Mouse (Mus musculus): ENCODE data around the gene Ppef2. TPM values are rescaled to one million over a fixed set of nuclear protein-coding genes. Genes with fewer than 3 reads are reported as not detected.

Gene Ppef2
- polyA plus RNA-seq, 1 experiment: 1.8 TPM

DNA sequence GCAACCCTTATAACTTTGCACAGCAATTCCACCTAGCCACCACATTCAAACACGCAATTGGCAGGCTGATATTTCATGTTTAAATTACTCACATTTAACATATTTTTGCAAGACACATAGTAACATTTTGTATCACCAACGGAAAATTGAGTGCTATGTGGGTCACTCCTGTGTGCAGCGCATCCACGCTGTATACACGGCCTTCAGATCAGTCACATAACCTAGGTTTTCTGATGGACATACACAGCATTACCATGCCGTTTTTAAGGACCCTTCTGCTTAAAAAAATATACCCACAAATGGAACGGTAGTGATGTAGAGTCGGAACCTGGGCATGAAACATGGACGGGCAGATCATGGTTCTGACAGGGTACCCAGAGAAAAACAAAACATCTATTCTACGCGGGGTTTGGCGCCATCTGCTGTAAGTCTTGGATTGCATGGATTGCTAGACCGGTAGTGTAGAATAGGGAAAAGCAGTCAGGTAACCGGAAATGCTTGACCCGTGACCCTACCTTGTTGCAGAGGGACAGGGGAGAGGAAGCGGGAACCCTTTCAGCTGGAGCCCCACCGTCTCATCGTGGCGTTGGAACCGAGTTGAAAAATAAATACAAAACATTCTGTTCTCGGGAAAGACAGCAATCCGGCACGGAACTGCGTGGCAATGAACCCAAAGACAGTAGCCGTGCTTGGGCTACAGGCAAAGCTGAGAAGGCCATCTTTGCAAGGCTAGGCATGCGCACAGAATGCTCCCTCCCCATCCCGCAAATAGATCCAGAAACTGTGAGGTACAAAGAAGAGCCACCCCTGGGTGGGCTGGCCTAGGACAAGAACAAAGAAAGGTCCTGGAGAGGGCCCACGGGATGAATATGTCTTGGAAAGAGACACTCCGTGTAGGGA is 16.5 kb downstream of the Ppef2 start:
- DNase-seq (ENCODE audit: extremely low spot score in 1 of 2, low spot score in 1 of 2): peak; percentile 60 to 90

DNA sequence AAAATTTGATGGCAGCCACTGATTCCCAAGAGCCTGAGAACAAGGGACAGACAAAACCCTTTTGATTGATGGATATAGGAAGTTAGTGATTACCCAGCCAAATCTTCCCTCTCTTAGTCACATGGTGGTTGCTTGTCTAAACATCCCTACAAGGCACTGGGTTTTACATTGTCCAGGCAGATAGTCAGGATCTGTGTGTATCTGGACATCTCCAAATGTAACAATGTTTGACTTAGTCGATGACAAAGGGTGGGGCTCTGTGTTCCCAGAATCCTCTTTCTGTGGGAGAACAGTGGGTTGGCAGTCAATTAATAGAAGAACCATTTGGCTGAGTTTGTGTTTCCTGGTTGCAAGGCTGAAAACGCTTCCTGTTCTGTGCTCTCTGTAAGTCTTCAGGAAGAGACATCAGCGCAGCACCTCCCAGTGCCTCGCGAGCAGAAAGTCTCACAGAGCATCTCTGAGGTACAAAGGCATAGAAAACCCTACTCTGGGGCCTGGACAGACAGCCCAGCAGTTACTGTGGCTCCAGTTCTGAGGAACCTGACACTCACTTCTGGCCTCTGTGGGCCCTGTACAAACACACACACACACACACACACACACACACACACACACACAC is 21.0 kb downstream of the Ppef2 start:
- no peak for DNase-seq (ENCODE audit: extremely low spot score in 1 of 2, low spot score in 1 of 2)

DNA sequence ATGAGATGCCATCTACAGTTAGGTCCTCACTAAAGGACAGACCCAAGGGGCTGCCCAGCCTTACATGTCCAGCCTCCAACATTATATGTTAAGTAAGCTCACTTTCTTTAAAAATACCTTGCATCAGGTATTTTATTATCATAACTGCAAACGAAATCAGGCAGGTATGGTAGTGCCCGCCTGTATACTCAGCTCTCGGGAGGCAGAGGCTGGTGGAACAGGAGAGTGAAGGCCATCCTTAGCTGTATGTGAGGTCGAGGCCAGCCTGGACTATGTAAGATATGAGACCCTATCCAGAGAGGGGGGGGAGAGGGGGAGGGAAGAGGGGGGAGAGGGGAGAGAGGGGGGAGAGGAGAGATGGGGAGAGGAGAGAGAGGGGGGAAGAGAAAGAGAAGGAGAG is 22.7 kb downstream of the Ppef2 start:
- no peak for DNase-seq (ENCODE audit: extremely low spot score in 1 of 2, low spot score in 1 of 2)

DNA sequence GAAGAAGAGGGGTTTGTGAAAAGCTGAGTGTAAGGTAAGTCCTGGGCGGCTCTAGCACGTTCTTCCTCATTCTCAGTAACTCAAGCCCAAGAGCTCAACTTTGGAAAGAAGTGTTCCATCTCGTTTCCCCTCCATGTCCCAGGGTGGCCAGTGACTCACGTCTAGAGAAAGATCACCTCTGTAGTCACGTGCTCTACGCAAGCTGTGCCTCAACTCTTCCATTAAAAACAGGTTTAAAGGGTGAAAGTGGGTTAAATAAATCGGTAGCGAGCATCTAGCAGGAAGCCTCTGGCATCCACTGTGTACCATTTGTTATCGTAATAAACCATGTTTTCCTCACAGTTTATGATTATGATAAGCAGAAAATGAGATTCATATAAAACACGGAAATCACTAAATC is 24.2 kb downstream of the Ppef2 start:
- DNase-seq (ENCODE audit: extremely low spot score in 1 of 2, low spot score in 1 of 2): no peak

DNA sequence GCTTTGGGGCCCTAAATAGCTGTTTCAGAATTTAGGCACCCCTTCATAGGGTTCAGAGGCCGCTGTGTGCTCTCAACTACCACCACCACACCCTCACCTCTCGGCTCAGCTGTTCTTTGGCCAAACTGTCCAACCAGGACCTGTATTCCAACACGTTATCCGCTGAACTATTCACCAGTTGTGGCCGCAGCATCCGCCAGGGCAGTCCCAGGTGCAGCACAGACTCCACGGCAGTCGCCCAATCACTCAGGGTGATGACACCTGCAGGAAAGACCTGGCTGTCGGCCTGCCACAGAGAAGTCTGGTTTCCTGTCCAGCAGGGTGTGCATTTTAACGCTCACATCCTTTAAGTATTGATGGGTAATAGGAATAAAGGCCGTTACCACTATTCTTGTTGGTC is 25.8 kb downstream of the Ppef2 start:
- no peak for DNase-seq (ENCODE audit: extremely low spot score in 1 of 2, low spot score in 1 of 2)

DNA sequence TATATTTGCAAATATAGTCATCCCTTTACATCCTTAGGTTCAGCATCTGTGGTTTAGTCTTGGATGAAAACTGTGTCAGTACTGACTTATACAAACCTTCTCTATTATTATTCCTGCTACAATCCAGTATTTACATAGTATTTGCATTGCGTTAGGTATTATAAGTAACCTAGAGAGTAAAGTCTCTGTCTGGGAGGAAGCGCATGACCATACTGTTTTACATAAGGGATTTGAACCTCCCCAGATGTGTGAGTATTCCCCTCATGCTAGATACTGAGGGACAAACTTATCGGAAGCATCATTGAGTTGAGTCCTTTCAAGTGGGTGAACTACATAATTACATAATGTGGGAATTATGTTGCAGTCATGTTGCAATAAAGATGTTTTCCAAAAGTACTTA is 26.6 kb downstream of the Ppef2 start:
- no peak for DNase-seq (ENCODE audit: extremely low spot score in 1 of 2, low spot score in 1 of 2)

DNA sequence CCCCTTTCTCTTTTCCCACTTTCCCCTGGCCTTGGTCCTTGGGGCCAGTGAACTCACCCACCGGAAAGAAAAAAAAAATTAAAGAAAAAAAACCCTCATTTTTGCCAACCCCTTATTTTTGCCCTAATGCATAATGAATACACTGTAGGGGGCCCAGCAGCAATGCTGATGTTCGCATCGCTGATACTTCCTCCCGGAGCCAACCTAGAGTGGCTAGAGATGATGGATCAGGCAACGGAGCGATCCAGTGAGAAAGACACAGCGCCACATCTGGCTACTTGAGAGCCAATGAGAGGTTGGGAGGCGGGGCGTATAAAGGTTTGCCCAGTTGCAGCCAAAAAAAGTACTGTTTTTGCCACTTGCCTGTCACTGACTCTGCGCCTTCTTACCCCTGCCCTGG is 27.3 kb downstream of the Ppef2 start:
- no peak for DNase-seq (ENCODE audit: extremely low spot score in 1 of 2, low spot score in 1 of 2)

DNA sequence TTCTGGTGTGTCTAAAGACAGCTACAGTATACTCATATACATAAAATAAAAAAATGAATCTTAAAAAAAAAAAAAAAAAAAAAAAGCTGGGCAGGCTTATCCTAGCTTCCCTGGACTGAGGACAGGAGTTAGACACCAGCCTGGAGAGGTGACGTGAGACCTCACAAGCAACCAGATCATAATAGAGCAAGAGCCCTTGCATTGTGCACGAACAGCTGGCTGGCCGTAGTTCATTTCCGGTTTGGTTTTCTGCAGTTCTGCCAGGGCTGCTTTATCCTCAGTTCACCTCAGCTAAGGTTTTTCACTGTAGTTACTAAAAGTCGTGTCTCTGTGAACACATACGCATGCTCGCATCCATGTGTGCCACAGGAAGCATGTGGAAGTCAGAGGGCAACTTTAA is 28.3 kb downstream of the Ppef2 start:
- DNase-seq (ENCODE audit: extremely low spot score in 1 of 2, low spot score in 1 of 2): no peak

DNA sequence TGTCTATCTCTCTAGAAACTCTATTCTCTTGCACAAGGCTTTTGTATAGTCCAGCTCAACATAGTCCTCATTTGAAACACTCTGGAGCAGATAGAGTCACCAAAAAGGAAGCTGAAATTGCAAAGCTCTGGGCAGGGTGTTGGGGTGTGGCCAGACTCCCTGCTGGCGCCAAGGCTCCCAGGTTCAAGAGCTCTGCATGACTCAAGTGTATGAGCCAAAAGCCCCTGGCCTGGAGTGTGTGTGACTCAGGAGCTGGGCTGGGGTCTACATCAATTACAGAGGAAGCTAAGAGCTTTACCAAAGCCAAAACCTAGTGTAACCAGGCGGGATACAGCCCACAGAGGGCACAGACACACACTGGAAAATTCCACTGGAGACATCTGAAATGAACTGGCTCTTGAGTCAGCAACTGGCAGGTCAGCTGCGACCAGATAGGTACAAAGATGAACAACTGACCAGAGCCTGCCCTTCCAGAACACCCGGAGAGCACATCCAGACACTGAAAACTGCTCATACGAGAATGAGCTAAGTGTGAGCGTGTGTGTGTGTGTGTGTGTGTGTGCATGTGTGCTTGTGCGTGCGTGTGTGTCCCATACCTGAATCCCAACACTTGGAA is 35.7 kb downstream of the Ppef2 start:
- no peak for DNase-seq (ENCODE audit: extremely low spot score in 1 of 2, low spot score in 1 of 2)

DNA sequence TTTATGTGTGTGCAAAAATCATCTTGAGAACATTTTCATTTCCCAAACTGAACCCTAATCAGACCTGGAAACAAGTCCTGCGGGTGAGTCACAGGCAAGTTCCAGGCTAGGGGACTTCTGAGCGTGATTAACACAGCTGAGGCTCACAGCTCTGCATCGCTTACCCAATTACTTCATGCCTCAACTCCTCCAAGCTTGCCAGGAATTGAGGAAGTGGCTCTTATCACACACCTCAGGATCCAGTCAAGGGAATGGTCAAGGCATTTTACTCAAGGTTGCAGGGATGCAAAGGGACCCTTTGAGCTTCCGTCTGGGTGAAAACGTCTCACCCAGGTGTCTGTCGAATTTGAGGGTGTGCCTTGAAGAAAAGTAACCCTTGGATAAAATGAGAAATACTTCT is 36.3 kb downstream of the Ppef2 start:
- no peak for DNase-seq (ENCODE audit: extremely low spot score in 1 of 2, low spot score in 1 of 2)

DNA sequence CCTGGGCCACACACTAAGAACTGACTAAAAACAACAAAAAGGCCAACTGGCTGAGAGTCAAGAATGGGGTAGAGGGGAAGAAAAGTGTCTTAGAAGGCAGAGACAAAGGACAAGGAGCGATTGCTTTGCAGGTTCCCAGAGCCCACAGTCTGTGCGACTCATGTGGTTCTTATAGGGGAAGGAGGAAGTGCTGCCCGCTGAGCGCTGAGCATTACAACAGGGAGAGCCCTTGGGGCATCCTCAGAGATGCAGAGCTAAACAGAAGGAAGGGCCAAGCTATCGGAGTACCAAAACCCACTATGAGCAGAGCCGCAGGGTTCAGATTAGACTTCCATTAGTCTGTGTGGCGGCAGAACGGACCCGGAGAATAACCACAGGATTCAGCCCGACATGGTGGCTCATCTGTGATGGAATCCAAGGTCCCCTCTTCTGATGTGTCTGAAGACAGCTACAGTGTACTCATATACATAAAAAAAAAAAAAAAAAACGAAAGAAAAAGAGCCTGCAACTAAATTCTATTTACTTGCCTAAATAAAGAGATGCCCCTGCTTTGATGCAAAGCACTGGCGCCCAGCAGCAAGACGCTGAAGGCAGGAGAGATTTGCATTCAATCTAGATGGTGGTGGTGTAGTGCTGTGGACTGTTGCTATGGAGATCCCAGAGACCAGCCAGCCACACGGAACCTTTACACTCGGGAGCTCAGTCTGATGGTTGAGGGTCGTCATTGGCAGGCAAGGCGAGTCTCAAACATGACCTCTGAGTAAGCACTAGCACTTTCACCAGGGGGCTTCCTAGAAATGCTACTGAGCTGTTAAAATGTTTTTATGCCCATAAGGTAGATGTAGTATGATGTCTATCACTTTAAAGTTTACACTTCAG is 36.9 kb downstream of the Ppef2 start:
- no peak for DNase-seq (ENCODE audit: extremely low spot score in 1 of 2, low spot score in 1 of 2)

DNA sequence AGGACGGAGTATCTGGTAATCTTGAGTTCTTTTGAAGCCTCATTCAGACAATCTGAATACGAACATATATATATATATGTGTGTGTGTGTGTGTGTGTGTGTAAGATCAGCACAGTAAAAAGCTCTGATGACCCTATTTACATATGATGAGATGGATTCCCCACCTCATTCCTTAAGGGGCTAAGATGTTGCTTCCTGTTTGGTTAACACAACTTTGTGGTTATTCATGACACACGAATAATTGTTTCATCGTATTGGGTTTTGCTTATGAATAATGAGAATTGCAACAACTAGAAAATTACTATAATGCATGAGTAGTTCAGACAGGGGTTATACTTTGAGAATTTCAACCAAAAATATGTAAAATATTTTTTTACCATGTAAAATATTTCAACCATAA is 40.8 kb downstream of the Ppef2 start, which contains the start of gene U90926:
Gene U90926 (minus strand): TSS at position 101 of the 400 bp plus-strand sequence.
- no peak for DNase-seq (ENCODE audit: extremely low spot score in 1 of 2, low spot score in 1 of 2)

DNA sequence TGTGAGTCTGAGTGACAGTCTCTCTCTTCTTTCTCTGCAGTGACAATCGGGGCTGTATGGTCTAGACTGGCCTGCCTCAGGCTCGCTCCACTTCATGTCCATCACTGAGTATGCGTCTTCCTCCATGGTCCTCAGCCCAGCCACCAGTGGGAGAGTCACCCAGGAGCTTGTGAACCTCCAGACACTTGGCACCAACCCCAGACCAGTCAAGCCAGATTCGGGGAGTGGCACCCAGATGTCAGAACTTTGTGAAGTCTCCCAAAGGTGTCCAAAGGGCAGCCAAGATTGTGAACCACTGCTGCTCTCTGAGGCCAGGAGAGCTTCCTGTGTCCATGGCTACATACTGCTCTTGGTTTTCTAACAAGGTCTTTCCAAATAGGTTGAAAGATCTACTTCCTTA is 43.8 kb downstream of the Ppef2 start:
- DNase-seq (ENCODE audit: extremely low spot score in 1 of 2, low spot score in 1 of 2): no peak

DNA sequence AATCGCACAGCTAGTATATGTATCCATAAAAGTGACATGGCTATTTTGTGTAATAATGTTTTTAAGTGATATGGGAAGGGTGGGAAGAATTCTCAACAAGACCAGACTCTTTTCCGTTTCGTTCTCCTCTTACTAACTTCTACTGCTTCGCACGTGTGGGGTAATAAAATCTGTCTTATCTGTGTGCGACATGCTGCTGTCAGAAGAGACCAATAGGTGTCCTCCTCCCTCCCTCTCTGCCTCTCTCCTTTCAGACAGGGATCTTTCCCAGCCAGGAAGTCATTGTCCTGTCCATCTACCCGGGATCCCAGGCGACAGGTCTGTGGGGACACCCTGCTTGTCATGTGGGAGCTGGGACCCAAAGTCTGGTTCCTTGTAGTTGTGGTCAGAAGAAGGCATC is 45.9 kb downstream of the Ppef2 start:
- no peak for DNase-seq (ENCODE audit: extremely low spot score in 1 of 2, low spot score in 1 of 2)

DNA sequence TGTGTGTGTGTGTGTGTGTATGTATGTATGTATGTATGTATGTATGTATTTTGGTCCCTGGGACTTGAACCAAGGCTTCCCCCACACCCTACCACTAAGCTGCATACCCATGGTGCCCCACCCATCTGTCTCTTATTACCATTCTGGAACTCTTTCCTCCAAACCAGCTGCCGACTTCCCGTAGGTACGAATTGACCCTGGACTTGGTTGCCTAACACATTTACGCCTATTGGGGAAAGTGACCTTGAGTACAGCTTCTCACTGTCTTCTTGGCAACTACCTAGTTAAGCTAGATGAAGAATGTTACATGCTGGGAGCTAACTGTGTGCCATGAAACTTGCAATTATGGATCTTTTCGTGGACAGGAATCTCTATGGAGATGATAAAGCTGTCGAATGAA is 50.0 kb downstream of the Ppef2 start:
- no peak for DNase-seq (ENCODE audit: extremely low spot score in 1 of 2, low spot score in 1 of 2)

DNA sequence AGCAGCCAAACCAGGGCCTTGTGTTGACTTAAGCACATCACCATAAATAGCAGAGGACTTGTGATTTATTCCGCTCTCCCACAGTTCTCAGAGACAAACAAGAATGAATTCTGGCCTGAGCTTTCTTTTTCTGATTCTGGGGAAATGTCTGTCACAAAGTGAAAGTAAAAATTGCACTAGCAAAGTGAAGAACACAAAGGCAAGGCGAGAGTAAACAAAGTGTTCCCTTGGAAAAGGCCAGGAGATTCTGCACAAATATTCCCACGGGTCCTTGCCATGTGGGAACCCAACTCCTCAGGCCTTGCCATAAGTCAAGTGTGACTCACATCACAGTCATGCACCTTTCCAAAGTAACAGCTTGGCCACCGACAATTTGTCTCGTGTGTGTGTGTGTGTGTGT is 50.4 kb downstream of the Ppef2 start:
- no peak for DNase-seq (ENCODE audit: extremely low spot score in 1 of 2, low spot score in 1 of 2)

DNA sequence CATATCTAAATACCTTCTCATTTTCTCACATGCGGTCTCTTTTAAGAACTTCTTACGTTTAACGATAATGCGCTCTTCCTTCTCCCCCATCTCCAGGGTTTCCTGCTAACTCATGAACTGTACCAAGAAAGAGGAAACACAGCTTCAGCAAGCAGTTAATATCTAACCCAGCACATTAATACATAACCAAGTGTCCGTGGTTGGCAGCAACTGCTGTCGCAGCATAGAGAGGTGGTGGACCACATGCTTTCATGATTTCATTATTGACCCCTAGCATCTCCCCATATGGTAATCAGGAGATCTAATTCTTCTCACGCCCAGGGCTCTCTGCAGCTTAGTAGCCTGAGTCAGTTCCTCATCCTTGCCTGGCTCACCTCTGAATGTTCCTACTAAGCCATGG is 50.9 kb downstream of the Ppef2 start:
- no peak for DNase-seq (ENCODE audit: extremely low spot score in 1 of 2, low spot score in 1 of 2)

DNA sequence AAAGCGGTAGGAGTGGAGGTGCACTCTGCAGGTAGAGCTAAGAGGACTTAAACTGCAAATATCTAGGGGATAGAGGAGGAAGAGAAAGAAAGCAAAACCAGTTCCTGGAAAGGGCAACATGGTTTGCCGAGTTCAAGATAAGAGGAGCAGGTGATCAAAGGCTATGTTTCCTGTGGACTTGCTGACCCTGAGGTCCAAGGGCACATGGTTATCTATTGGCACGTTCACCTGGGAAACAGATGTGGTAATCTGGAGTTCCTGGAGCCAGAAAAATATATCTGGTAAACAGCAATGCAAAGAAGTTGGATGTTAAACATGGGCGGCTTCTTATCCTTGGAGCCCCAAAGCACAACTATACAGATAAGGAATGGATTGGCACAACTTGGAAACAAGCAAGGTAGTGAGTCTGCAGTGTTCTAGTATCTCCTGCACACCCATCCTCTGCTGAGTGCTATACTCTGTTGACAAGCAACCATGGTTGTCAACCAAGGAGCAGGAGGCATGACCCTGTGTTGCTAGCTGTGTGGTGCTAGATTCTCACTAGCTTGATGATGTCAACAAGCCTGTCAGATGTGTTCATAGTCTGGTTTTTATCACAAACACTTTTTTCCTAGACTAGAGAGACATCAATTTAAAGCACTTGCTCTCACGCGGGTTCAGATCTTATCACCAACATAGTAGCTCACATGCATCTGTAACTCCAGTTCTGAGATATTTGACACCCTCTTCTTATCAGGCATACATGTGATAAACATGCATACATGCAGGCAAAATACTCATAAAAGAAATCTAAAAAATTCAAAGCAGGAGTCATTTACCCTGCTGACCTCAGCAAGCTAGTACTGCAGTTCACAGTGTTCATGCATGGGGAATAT is 51.7 kb downstream of the Ppef2 start:
- no peak for DNase-seq (ENCODE audit: extremely low spot score in 1 of 2, low spot score in 1 of 2)

DNA sequence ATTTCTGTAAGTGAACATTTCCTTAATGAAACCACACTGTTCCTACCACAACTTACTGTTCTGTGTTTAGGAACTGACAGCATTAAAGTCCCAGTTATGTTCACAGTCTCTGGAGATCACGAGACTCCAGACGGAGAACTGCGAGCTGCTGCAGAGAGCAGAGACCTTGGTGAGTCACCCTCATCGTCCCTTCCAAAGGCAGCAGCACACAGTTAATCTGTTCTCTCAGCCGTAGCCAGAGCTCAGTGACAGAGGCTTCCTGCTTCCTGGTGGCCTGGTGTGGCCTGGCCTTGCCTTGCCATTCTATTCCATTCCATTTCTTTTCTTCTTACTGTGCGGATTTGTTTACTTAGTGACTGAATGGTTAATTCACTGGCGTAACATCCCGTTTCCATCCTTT is 57.8 kb downstream of the Ppef2 start:
- no peak for DNase-seq (ENCODE audit: extremely low spot score in 1 of 2, low spot score in 1 of 2)
